Mouse (Mus musculus) E14TG2a.4 (cell line): ENCODE measurements around the gene Gm5244.

ENCODE experiments used
- CTCF ChIP-seq: conservative IDR thresholded peaks from 2 replicates; pipeline ENCODE4 v1.5.1; 2014; ENCODE audit warnings: low read length
- POU5F1 ChIP-seq: IDR thresholded peaks from 2 replicates; pipeline ENCODE4 v1.6.1; 2014; ENCODE audit warnings: low read length, borderline replicate concordance

DNA sequence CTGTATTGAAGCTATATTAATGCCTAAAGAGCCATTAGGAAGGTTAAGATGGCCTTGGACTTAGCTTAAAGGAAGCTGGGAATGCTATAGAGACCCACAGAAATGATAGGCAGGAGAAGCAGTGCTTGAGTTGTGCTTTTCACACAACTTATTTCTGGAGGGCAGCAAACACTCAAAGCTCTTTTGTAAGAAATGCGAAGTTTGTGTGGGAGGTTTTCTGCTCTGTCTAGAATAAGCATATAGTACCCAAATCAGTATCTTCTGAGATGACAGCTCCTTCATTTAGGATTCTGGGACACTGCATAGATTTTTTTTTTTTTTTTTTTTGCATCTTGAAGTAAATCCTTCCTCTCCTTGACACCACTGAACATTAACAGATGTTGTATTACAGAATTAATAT is 8.0 kb upstream of the Gm5244 start:
- TF ChIP-seq CTCF: no peak
- TF ChIP-seq POU5F1: no peak
